17 mouse cellular contexts compared by ENCODE assay signal in the genomic region with DNA sequence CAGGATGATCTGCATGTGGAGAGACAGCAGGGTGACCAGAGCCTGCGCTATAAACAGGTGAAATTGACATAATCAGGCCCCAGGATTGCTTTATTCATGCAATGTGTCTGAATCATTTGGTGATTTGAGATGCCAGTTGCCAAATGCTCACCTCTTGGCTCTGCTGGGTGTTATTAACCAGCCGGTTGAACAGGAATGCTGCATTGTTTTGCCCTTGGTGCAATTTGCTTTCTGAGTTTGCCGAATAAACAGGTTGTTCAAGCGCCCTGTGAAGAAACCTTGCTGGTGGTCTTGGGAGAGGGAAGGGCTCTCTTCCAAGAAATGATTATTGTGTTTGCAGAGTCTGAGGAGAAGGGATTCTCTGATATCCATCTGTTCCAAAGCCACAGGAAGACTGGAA.
A peak's percentile ranks its signal among the peaks of the same experiment; 100 is the strongest.
DNase-seq lines count a peak whose midpoint lies in the region; ATAC-seq and TF ChIP-seq lines count a peak whose summit lies in the region.
"Had no signal": no experiment of that assay in that cellular context is flagged by ENCODE, and none has a peak within 500 bp of the region (broad histone marks: within the 10 kb centered on the region; RNA-seq: fewer than 3 reads in every experiment).

No protein-coding gene starts in this region.

- H3K4me3 ChIP-seq in embryonic facial prominence, embryonic 14.5 days (ENCODE audit: low read depth, low read length) = no peak overlapping the region
- H3K4me3 ChIP-seq in embryonic facial prominence, embryonic 10.5 days = no peak overlapping the region
- H3K4me3 ChIP-seq in midbrain, embryonic 13.5 days (replicated peaks) = no peak overlapping the region
- no peak overlapping the region for H3K4me3 ChIP-seq in midbrain, embryonic 10.5 days
- no peak overlapping the region for H3K4me3 ChIP-seq in midbrain, postnatal 0 days (ENCODE audit: low read depth, low read length)
- H3K4me3 ChIP-seq: embryonic facial prominence, embryonic 12.5 days; heart, embryonic 13.5 days; hindbrain, embryonic 15.5 days had no signal

- no peak for ATAC-seq in embryonic facial prominence, embryonic 14.5 days (ENCODE audit: low read depth)
- ATAC-seq in midbrain, embryonic 13.5 days = no peak
- ATAC-seq in midbrain, postnatal 0 days (ENCODE audit: low FRiP score) = no peak
- ATAC-seq: intestine, embryonic 16.5 days had no signal

- H3K4me2 ChIP-seq in embryonic facial prominence, embryonic 14.5 days (ENCODE audit: low read depth, low read length) = no peak overlapping the region
- H3K4me2 ChIP-seq in midbrain, embryonic 13.5 days (replicated peaks) = no peak overlapping the region
- no peak overlapping the region for H3K4me2 ChIP-seq in midbrain, postnatal 0 days (ENCODE audit: low read depth, low read length, poor library complexity, severe bottlenecking)
- H3K4me2 ChIP-seq: embryonic facial prominence, embryonic 12.5 days; heart, embryonic 13.5 days; hindbrain, embryonic 15.5 days had no signal

- H3K9me3 ChIP-seq in embryonic facial prominence, embryonic 14.5 days (ENCODE audit: control insufficient read depth, low read length) = no peaks in the 10 kb centered on the region
- no peaks in the 10 kb centered on the region for H3K9me3 ChIP-seq in embryonic facial prominence, embryonic 10.5 days
- H3K9me3 ChIP-seq in midbrain, embryonic 13.5 days = no peaks in the 10 kb centered on the region
- H3K9me3 ChIP-seq in midbrain, embryonic 10.5 days (replicated peaks) = no peaks in the 10 kb centered on the region
- H3K9me3 ChIP-seq in midbrain, postnatal 0 days (ENCODE audit: low read length) = no peaks in the 10 kb centered on the region
- H3K9me3 ChIP-seq: embryonic facial prominence, embryonic 12.5 days; hindbrain, embryonic 15.5 days had no signal

- H3K27me3 ChIP-seq in embryonic facial prominence, embryonic 14.5 days (replicated peaks; ENCODE audit: control insufficient read depth, insufficient read depth, low read length) = no peaks in the 10 kb centered on the region
- no peaks in the 10 kb centered on the region for H3K27me3 ChIP-seq in embryonic facial prominence, embryonic 10.5 days (replicated peaks; ENCODE audit: low read depth, poor library complexity, severe bottlenecking)
- no peaks in the 10 kb centered on the region for H3K27me3 ChIP-seq in midbrain, embryonic 13.5 days
- no peaks in the 10 kb centered on the region for H3K27me3 ChIP-seq in midbrain, embryonic 10.5 days (ENCODE audit: low read depth, poor library complexity, severe bottlenecking)
- H3K27me3 ChIP-seq in midbrain, postnatal 0 days (ENCODE audit: insufficient read depth, low read length) = no peaks in the 10 kb centered on the region; the same call in 1 of the 2 replicates
- H3K27me3 ChIP-seq: embryonic facial prominence, embryonic 12.5 days; heart, embryonic 13.5 days; hindbrain, embryonic 15.5 days had no signal

- H3K36me3 ChIP-seq in embryonic facial prominence, embryonic 14.5 days (ENCODE audit: control insufficient read depth, insufficient read depth, low read length) = no peaks in the 10 kb centered on the region
- H3K36me3 ChIP-seq in embryonic facial prominence, embryonic 10.5 days (replicated peaks) = no peaks in the 10 kb centered on the region
- H3K36me3 ChIP-seq in midbrain, embryonic 13.5 days = no peaks in the 10 kb centered on the region
- no peaks in the 10 kb centered on the region for H3K36me3 ChIP-seq in midbrain, embryonic 10.5 days
- no peaks in the 10 kb centered on the region for H3K36me3 ChIP-seq in midbrain, postnatal 0 days (ENCODE audit: insufficient read depth, low read length)
- H3K36me3 ChIP-seq: embryonic facial prominence, embryonic 12.5 days; heart, embryonic 13.5 days; hindbrain, embryonic 15.5 days had no signal

- no peak overlapping the region for H3K27ac ChIP-seq in embryonic facial prominence, embryonic 14.5 days (replicated peaks; ENCODE audit: low read depth, low read length)
- no peak overlapping the region for H3K27ac ChIP-seq in embryonic facial prominence, embryonic 10.5 days (replicated peaks)
- H3K27ac ChIP-seq in midbrain, embryonic 13.5 days = peak overlapping the region; percentile 61
- H3K27ac ChIP-seq in midbrain, embryonic 10.5 days (replicated peaks) = no peak overlapping the region
- no peak overlapping the region for H3K27ac ChIP-seq in midbrain, postnatal 0 days (ENCODE audit: low read depth, low read length)
- H3K27ac ChIP-seq: embryonic facial prominence, embryonic 12.5 days; heart, embryonic 13.5 days had no signal

- no peaks in the 10 kb centered on the region for H3K4me1 ChIP-seq in embryonic facial prominence, embryonic 14.5 days (ENCODE audit: control insufficient read depth, insufficient read depth, low read length)
- H3K4me1 ChIP-seq in embryonic facial prominence, embryonic 10.5 days = peaks cover 11% of the 10 kb centered on the region; the same call in 1 of the 2 replicates
- peaks cover 12% of the 10 kb centered on the region for H3K4me1 ChIP-seq in midbrain, embryonic 13.5 days (replicated peaks)
- H3K4me1 ChIP-seq in midbrain, embryonic 10.5 days = peaks cover 4% of the 10 kb centered on the region; the same call in 1 of the 2 replicates
- no peaks in the 10 kb centered on the region; the same call in 1 of the 2 replicates for H3K4me1 ChIP-seq in midbrain, postnatal 0 days (ENCODE audit: insufficient read depth, low read length)
- H3K4me1 ChIP-seq: embryonic facial prominence, embryonic 12.5 days; heart, embryonic 13.5 days had no signal

- 79% methylated on average over 4 of the region's 4 CpGs for WGBS in embryonic facial prominence, embryonic 14.5 days
- WGBS in embryonic facial prominence, embryonic 10.5 days = 87% methylated on average over 4 of the region's 4 CpGs
- WGBS in midbrain, embryonic 13.5 days = 84% methylated on average over 4 of the region's 4 CpGs
- WGBS in midbrain, embryonic 10.5 days = 92% methylated on average over 4 of the region's 4 CpGs
- 75% methylated on average over 4 of the region's 4 CpGs for WGBS in midbrain, postnatal 0 days

- H3K9ac ChIP-seq in embryonic facial prominence, embryonic 14.5 days (ENCODE audit: low read depth, low read length) = no peak overlapping the region
- H3K9ac ChIP-seq in midbrain, embryonic 13.5 days (replicated peaks) = no peak overlapping the region
- H3K9ac ChIP-seq in midbrain, postnatal 0 days (replicated peaks; ENCODE audit: low read length, poor library complexity, severe bottlenecking) = no peak overlapping the region
- H3K9ac ChIP-seq: embryonic facial prominence, embryonic 12.5 days; heart, embryonic 13.5 days; hindbrain, embryonic 15.5 days had no signal

- no peak for TF ChIP-seq CTCF in midbrain, postnatal 0 days (IDR thresholded peaks at IDR 0.05)

- peak; percentile 7 to 15 for DNase-seq in cerebellum, adult 18-20 months
- no peak for DNase-seq in cerebellum, postnatal 4 days (ENCODE audit: low spot score in 2 of 2)
- peak; percentile 20 for DNase-seq in embryonic facial prominence, embryonic 14.5 days (ENCODE audit: low spot score)
- no peak for DNase-seq in embryonic facial prominence, embryonic 10.5 days (ENCODE audit: low spot score)
- no peak for DNase-seq in midbrain, embryonic 10.5 days (ENCODE audit: low spot score)
- peak; percentile 32 for DNase-seq in midbrain, postnatal 0 days (ENCODE audit: low spot score)
- no peak for DNase-seq in heart, adult 18-20 months
- DNase-seq: adrenal gland, postnatal 10 days; embryo, embryonic 11 days; gastrocnemius, postnatal 36 days; heart, postnatal 36 days; kidney, adult 2 months had no signal

Comparison
In these comparisons a context has a peak if more than half of its experiments do, and no peak if none do; other contexts are left out.
1. DNase-seq: peak in cerebellum, adult 18-20 months (2 of 2), embryonic facial prominence, embryonic 14.5 days (single experiment) and midbrain, postnatal 0 days (single experiment); none in cerebellum, postnatal 4 days (0 of 2), embryonic facial prominence, embryonic 10.5 days (single experiment), midbrain, embryonic 10.5 days (single experiment) and heart, adult 18-20 months (0 of 2).